30 mouse cellular contexts compared by ENCODE assay signal in the genomic region with DNA sequence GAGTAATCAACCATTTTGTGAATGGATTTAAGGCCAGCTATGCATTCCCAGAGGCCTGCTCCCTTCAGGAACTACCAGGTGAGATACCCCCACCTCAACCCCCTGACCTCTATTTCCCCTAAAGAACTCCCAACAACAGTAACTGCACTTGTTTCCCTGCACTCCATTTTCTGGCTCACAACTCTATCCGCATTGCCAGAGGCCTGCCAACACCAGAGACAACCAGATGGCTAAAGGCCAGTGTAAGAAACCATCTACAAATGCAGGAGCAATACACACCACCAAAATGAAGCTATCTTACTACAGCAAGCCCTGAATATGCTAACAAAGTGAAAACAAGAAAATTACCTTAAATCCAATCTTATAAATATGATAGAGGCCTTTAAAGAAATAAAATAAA.
DNase-seq lines count a peak whose midpoint lies in the region; ATAC-seq and TF ChIP-seq lines count a peak whose summit lies in the region.
"Had no signal": no experiment of that assay in that cellular context is flagged by ENCODE, and none has a peak within 500 bp of the region (broad histone marks: within the 10 kb centered on the region; RNA-seq: fewer than 3 reads in every experiment).

No protein-coding gene starts in this region.

- no peaks in the 10 kb centered on the region for H3K36me3 ChIP-seq in liver, adult 2 months (ENCODE audit: control insufficient read depth, insufficient read depth, low read length)
- H3K36me3 ChIP-seq in liver, postnatal 0 days (replicated peaks; ENCODE audit: insufficient read depth, low read length) = no peaks in the 10 kb centered on the region
- H3K36me3 ChIP-seq: embryonic facial prominence, embryonic 12.5 days; forebrain, embryonic 10.5 days; heart, embryonic 10.5 days; heart, embryonic 15.5 days; limb, embryonic 12.5 days; midbrain, embryonic 12.5 days; neural tube, embryonic 13.5 days had no signal

- no peak for TF ChIP-seq CTCF in liver, adult 2 months (IDR thresholded peaks at IDR 0.05; ENCODE audit: low read depth, low read length)
- TF ChIP-seq CTCF in liver, postnatal 0 days (IDR thresholded peaks at IDR 0.05; ENCODE audit: low read depth) = no peak
- TF ChIP-seq CTCF in cerebellum, adult 2 months (IDR thresholded peaks at IDR 0.05; ENCODE audit: borderline replicate concordance, insufficient read depth, low read depth, low read length) = no peak
- no peak for TF ChIP-seq CTCF in left cerebral cortex, adult 2 months (IDR thresholded peaks at IDR 0.05)

- no peak overlapping the region for H3K4me2 ChIP-seq in liver, postnatal 0 days (ENCODE audit: low read depth, low read length)
- H3K4me2 ChIP-seq: embryonic facial prominence, embryonic 12.5 days; heart, embryonic 15.5 days; limb, embryonic 12.5 days; liver, embryonic 11.5 days; midbrain, embryonic 12.5 days; neural tube, embryonic 13.5 days had no signal

- no peaks in the 10 kb centered on the region for H3K79me2 ChIP-seq in liver, adult 2 months (ENCODE audit: control insufficient read depth, insufficient read depth, low read length)

- DNase-seq in liver, adult 2 months (ENCODE audit: extremely low read depth, low read depth, low spot score) = peak; percentile 3
- no peak for DNase-seq in liver, postnatal 0 days
- DNase-seq in cerebellum, adult 2 months = peak; percentile 68 to 88
- peak; percentile 46 to 68 for DNase-seq in cerebellum, postnatal 14 days
- DNase-seq in neural tube, embryonic 10.5 days (ENCODE audit: extremely low spot score, low spot score) = no peak
- DNase-seq in left cerebral cortex, adult 2 months (ENCODE audit: extremely low spot score in 1 of 2, low spot score in 2 of 2) = no peak
- DNase-seq in thymus, postnatal 36 days = no peak
- DNase-seq: adrenal gland, postnatal 14 days; embryo, embryonic 11 days; gastrocnemius, postnatal 25 days; heart, adult 11 months; kidney, adult 2 months; layer of hippocampus, adult 9-11 months; lung, postnatal 4 days; right cerebral cortex, postnatal 4 days; thymus, adult 2 months; thymus, postnatal 4 days had no signal

- no peak overlapping the region for H3K4me3 ChIP-seq in liver, adult 2 months (ENCODE audit: insufficient read depth, low read depth, low read length)
- no peak overlapping the region for H3K4me3 ChIP-seq in liver, postnatal 0 days (ENCODE audit: low read depth, low read length)
- no peak overlapping the region for H3K4me3 ChIP-seq in cerebellum, adult 2 months (replicated peaks; ENCODE audit: insufficient read depth, low read depth, low read length)
- no peak overlapping the region for H3K4me3 ChIP-seq in left cerebral cortex, adult 2 months
- H3K4me3 ChIP-seq: embryonic facial prominence, embryonic 12.5 days; forebrain, embryonic 10.5 days; heart, embryonic 10.5 days; heart, embryonic 15.5 days; limb, embryonic 12.5 days; megakaryocyte, embryonic 14.5 days; midbrain, embryonic 12.5 days; myocyte; neural tube, embryonic 13.5 days had no signal

- H3K27me3 ChIP-seq in liver, adult 2 months (ENCODE audit: control insufficient read depth, insufficient read depth, low read length) = no peaks in the 10 kb centered on the region
- H3K27me3 ChIP-seq in liver, postnatal 0 days (ENCODE audit: insufficient read depth, low read length) = no peaks in the 10 kb centered on the region
- H3K27me3 ChIP-seq in cerebellum, adult 2 months (ENCODE audit: control insufficient read depth, insufficient read depth, low read length) = no peaks in the 10 kb centered on the region
- H3K27me3 ChIP-seq: embryonic facial prominence, embryonic 12.5 days; heart, embryonic 15.5 days; limb, embryonic 12.5 days; megakaryocyte, embryonic 14.5 days; midbrain, embryonic 12.5 days; neural tube, embryonic 13.5 days had no signal

- intact Hi-C loops in left cerebral cortex, adult 2 months (cut with DNase I) = no loop called here

- no peak for ATAC-seq in liver, postnatal 0 days
- ATAC-seq: CD4-positive, CD25-positive, alpha-beta regulatory T cell, adult 4 months; hindbrain, embryonic 16.5 days had no signal

- no peak overlapping the region for H3K27ac ChIP-seq in liver, adult 2 months (replicated peaks; ENCODE audit: insufficient read depth, low read depth, low read length)
- H3K27ac ChIP-seq in liver, postnatal 0 days (ENCODE audit: low read depth) = no peak overlapping the region
- H3K27ac ChIP-seq in cerebellum, adult 2 months (ENCODE audit: insufficient read depth, low read length) = no peak overlapping the region
- no peak overlapping the region for H3K27ac ChIP-seq in left cerebral cortex, adult 2 months
- H3K27ac ChIP-seq: embryonic facial prominence, embryonic 12.5 days; forebrain, embryonic 10.5 days; heart, embryonic 10.5 days; heart, embryonic 15.5 days; kidney, postnatal 0 days; limb, embryonic 12.5 days; midbrain, embryonic 12.5 days; neural tube, embryonic 13.5 days had no signal

- no peaks in the 10 kb centered on the region for H3K9me3 ChIP-seq in liver, postnatal 0 days (ENCODE audit: low read length)
- H3K9me3 ChIP-seq: embryonic facial prominence, embryonic 12.5 days; forebrain, embryonic 10.5 days; heart, embryonic 10.5 days; heart, embryonic 15.5 days; limb, embryonic 12.5 days; midbrain, embryonic 12.5 days; neural tube, embryonic 13.5 days had no signal

- no peak overlapping the region for H3K9ac ChIP-seq in liver, adult 2 months (ENCODE audit: low read depth, low read length)
- no peak overlapping the region for H3K9ac ChIP-seq in liver, postnatal 0 days (replicated peaks)
- H3K9ac ChIP-seq: embryonic facial prominence, embryonic 12.5 days; heart, embryonic 15.5 days; limb, embryonic 12.5 days; midbrain, embryonic 12.5 days; neural tube, embryonic 13.5 days had no signal

- WGBS in liver, adult 2 months = 85% methylated on average over 1 of the region's 1 CpGs
- 86% methylated on average over 1 of the region's 1 CpGs for WGBS in liver, postnatal 0 days (ENCODE audit: insufficient replicate concordance)
- WGBS in cerebellum, adult 2 months = 4% methylated on average over 1 of the region's 1 CpGs

- no peak for TF ChIP-seq EP300 in liver, postnatal 0 days (IDR thresholded peaks at IDR 0.05; ENCODE audit: low read depth)

- H3K4me1 ChIP-seq in liver, adult 2 months (ENCODE audit: control insufficient read depth, insufficient read depth, low read length) = no peaks in the 10 kb centered on the region
- H3K4me1 ChIP-seq in liver, postnatal 0 days (ENCODE audit: insufficient read depth) = no peaks in the 10 kb centered on the region
- H3K4me1 ChIP-seq in cerebellum, adult 2 months (ENCODE audit: control insufficient read depth, insufficient read depth, low read length) = no peaks in the 10 kb centered on the region
- H3K4me1 ChIP-seq: embryonic facial prominence, embryonic 12.5 days; forebrain, embryonic 10.5 days; heart, embryonic 10.5 days; heart, embryonic 15.5 days; limb, embryonic 12.5 days; megakaryocyte, embryonic 14.5 days; midbrain, embryonic 12.5 days; neural tube, embryonic 13.5 days had no signal

- no peak for TF ChIP-seq POLR2A in liver, adult 2 months (IDR thresholded peaks at IDR 0.05; ENCODE audit: extremely low read depth, insufficient read depth, low read length)
- TF ChIP-seq POLR2A in cerebellum, adult 2 months (IDR thresholded peaks at IDR 0.05; ENCODE audit: borderline replicate concordance, insufficient read depth, low read length) = no peak

Comparison
In these comparisons a context has a peak if more than half of its experiments do, and no peak if none do; other contexts are left out.
1. DNase-seq: peak in liver, adult 2 months (single experiment), cerebellum, adult 2 months (2 of 2) and cerebellum, postnatal 14 days (2 of 2); none in liver, postnatal 0 days (single experiment), neural tube, embryonic 10.5 days (single experiment), left cerebral cortex, adult 2 months (0 of 2) and thymus, postnatal 36 days (0 of 2).